Mouse (Mus musculus) lung, embryonic 14.5 days (tissue): ENCODE measurements around the gene Srgap2. TPM values are rescaled to one million over a fixed set of nuclear protein-coding genes. Genes with fewer than 3 reads are reported as not detected.

ENCODE experiments used
- ATAC-seq: fragments of 200-750 bp; cut with Nextera tagmentation; 2 replicates; pipeline ENCODE4 v1.8.0; 2017; ENCODE audit warnings: mild to moderate bottlenecking, moderate TSS enrichment, moderate library complexity; ENCODE audit not compliant: insufficient read depth
- DNase-seq: peaks from one replicate; pipeline ENCODE4 v3.0.0-alpha.2; 2015
- H3K27ac ChIP-seq: fragments of 300-500 bp; sonication (generic); 2 replicates; pipeline ENCODE4 v1.5.1; 2014; ENCODE audit warnings: low read depth, mild to moderate bottlenecking, moderate library complexity
- H3K27me3 ChIP-seq: fragments of 300-500 bp; sonication (generic); 2 replicates; pipeline ENCODE4 v1.6.1; 2014; ENCODE audit warnings: low read length, control low read depth; ENCODE audit not compliant: insufficient read depth
- H3K36me3 ChIP-seq: fragments of 300-500 bp; sonication (generic); 2 replicates; pipeline ENCODE4 v1.6.1; 2014; ENCODE audit warnings: control low read depth; ENCODE audit not compliant: insufficient read depth
- H3K4me1 ChIP-seq: fragments of 300-500 bp; sonication (generic); 2 replicates; pipeline ENCODE4 v1.6.1; 2014; ENCODE audit warnings: antibody characterized with exemption, control low read depth; ENCODE audit not compliant: insufficient read depth
- H3K4me2 ChIP-seq: fragments of 300-500 bp; sonication (generic); 2 replicates; pipeline ENCODE4 v1.6.1; 2014; ENCODE audit warnings: mild to moderate bottlenecking
- H3K4me3 ChIP-seq: fragments of 300-500 bp; sonication (generic); 2 replicates; pipeline ENCODE4 v1.5.1; 2014; ENCODE audit warnings: low read depth, low read length
- H3K9ac ChIP-seq: fragments of 300-500 bp; sonication (generic); 2 replicates; pipeline ENCODE4 v1.6.1; 2014
- H3K9me3 ChIP-seq: fragments of 300-500 bp; sonication (generic); 2 replicates; pipeline ENCODE4 v1.6.1; 2016; ENCODE audit warnings: low read depth, low read length, control low read depth
- CTCF ChIP-seq: IDR thresholded peaks from 2 replicates; pipeline ENCODE4 v1.5.1; 2016; ENCODE audit warnings: antibody characterized with exemption, low read depth
- WGBS: fragments of 180-500 bp; shearing (Covaris S2); extraction: QIAGEN DNeasy Blood & Tissue Kit; methylation state at CpG from one replicate; pipeline ENCODE4 v1.1.7; 2014; 5-methylcytosine and 5-hydroxymethylcytosine counted together
- polyA plus RNA-seq: library from polyadenylated mRNA; unstranded; fragments of >200 nt; fragmentation: Nextera tagmentation; extraction: Ambion mirVana; gene quantifications from 2 replicates; pipeline ENCODE4 v1.2.1, GENCODE M21; 2014

Gene Srgap2
- polyA plus RNA-seq, 1 experiment from 2014 or later, result 21.2 TPM

DNA sequence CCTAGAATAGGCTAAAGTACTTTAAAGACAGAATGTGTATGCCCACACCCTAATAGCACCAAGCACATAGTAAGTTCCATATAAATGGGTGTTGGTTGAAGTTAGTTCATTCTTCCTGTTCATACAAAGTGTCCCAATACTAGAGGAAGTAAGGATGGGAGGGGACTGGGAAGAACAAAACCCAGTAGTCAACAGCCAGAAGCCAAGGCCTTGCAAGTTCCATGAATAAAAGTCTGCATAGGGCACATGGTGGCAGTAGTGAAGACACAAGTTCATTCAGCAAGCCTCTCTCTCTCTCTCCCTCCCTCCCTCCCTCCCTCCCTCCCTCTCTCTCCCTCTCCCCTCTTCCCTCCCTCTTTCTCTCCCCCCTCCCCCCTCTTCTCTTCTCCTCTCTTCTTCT is 16.0 kb downstream of the Srgap2 start:
- H3K4me3 ChIP-seq, result no peak overlapping the region
- TF ChIP-seq CTCF, result no peak
- no peak for ATAC-seq

DNA sequence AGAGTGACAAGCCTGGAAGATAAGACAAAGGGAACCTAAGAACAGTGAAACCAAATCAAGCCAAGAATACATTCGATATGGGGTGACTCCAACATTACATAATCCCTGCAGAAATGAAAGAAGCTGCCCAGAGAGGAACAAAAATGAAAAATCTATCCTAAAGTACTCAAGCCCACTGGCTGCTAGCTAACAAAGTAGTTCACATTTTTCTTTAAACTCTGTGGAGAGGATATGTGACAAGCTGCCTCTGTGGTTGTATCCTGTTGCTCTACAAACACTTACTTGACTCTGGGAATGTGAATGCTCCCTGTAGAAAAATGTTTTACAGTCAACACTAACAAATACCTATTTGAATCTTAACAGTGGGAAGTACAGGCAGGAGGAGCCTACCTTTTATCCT is 25.5 kb downstream of the Srgap2 start:
- Histone ChIP-seq H3K4me3 (no peak overlapping the region), H3K27me3 (no peaks in the 10 kb centered on the region), H3K36me3 (no peaks in the 10 kb centered on the region), H3K27ac (no peak overlapping the region), H3K4me2 (no peak overlapping the region), H3K4me1 (no peaks in the 10 kb centered on the region; the same call in 1 of the 2 replicates), H3K9me3 (no peaks in the 10 kb centered on the region), H3K9ac (no peak overlapping the region)
- ATAC-seq, result no peak
- DNase-seq, result no peak
- no peak for TF ChIP-seq CTCF
- 76% methylated on average over 1 of the region's 1 CpGs for WGBS

More for the DNA sequence above, 16.0 kb downstream of the Srgap2 start:
- Histone ChIP-seq H3K27me3 (no peaks in the 10 kb centered on the region), H3K36me3 (no peaks in the 10 kb centered on the region), H3K9ac (no peak overlapping the region), H3K9me3 (no peaks in the 10 kb centered on the region), H3K4me1 (no peaks in the 10 kb centered on the region), H3K27ac (no peak overlapping the region), H3K4me2 (no peak overlapping the region)
- no peak for DNase-seq

DNA sequence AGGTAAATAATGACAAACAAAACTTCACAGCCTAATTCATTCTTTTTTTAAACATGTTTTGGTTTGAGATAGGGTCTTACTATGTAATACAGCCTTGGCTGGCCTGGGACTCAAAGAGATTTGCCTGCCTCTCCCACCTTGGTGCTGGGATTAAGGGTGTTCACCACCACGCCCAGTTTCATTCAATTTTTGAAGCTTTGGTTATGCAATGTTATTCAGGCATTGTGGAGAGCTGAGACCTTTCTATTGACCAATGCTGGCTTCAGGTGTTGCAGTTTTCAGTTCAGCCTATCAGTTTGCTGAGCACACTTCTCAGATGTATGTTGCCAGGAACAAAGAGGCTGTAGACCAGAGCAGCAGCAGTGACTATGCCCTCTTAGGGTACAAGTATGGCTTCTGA is 28.9 kb downstream of the Srgap2 start:
- ATAC-seq (no peak), DNase-seq (no peak)
- no peak for TF ChIP-seq CTCF
- Histone ChIP-seq H3K27ac (no peak overlapping the region), H3K4me1 (no peaks in the 10 kb centered on the region; the same call in 1 of the 2 replicates), H3K4me2 (no peak overlapping the region), H3K4me3 (no peak overlapping the region), H3K9ac (no peak overlapping the region), H3K9me3 (no peaks in the 10 kb centered on the region), H3K36me3 (no peaks in the 10 kb centered on the region), H3K27me3 (no peaks in the 10 kb centered on the region)
- WGBS, result 88% methylated on average over 1 of the region's 1 CpGs

DNA sequence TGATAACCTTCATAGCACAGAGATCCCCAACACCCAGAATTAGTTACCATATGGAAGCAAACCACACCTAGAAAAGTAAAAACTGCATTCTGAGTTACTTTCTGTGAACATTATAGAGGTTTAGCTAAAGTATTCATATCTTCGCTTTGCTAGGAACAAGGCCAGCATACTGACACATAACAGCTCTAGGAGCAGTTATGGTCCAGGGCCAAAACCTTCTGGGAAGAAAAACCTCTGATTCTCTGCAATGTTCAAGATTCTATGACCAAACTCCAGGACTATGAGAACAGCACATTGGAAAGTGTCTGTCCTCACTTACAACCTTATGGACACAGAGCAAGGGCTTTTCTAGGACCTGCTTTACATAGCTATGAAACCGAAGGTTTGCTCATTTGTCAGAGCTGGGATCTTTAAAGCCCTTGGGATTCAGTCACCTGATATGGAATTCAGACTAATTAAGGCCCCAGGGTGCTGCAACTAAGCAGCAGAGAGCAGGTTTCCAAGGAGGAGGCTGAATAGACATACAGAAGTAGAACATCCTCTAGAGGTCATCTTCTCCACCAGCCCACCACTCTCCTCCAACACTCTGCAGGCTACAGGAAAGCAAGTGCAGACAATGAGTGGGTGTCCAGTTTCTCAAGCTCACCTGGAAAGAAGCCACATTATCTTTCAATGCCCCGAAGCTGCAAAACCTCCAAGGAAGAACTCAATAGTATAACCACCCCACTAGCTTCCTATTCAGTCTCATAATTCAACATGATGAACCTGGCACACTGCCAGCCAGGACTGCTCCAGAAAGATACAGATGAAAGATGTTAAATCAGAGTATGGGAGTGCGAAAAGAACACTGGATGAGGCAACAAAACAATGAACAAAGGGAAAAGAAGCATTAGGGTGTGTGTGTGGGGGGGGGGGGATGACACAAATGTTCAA is 32.9 kb downstream of the Srgap2 start:
- no peaks in the 10 kb centered on the region for H3K9me3 ChIP-seq
- H3K9ac ChIP-seq, result no peak overlapping the region
- no peak overlapping the region for H3K4me3 ChIP-seq
- ATAC-seq (no peak), DNase-seq (peak; percentile 69)
- TF ChIP-seq CTCF, result no peak
- H3K4me1 ChIP-seq, result no peaks in the 10 kb centered on the region
- no peak overlapping the region for H3K4me2 ChIP-seq
- no peaks in the 10 kb centered on the region for H3K27me3 ChIP-seq
- 65% methylated on average over 4 of the region's 4 CpGs for WGBS
- H3K27ac ChIP-seq, result no peak overlapping the region
- no peaks in the 10 kb centered on the region for H3K36me3 ChIP-seq

DNA sequence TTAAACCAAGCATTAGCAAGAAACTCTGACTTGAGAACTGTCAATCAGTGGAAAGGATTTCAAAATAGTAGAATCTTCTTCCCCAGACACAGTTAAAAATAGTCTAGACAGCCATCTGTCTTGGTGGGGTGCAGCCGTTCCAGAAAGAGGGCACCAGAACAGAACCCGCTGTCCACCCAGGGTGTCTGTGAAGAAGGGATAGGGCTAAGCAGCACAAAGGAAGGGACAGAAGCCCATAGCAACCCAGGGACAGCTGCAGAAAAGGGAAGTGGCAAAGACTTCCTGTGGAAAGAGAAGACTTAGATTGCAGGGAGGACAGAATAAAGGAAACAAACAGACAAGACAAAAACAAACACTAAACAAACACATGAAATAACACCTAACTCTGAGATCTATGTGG is 34.8 kb downstream of the Srgap2 start:
- Histone ChIP-seq H3K9me3 (no peaks in the 10 kb centered on the region), H3K36me3 (no peaks in the 10 kb centered on the region), H3K4me1 (no peaks in the 10 kb centered on the region), H3K27ac (no peak overlapping the region), H3K4me3 (no peak overlapping the region), H3K27me3 (no peaks in the 10 kb centered on the region), H3K4me2 (no peak overlapping the region), H3K9ac (no peak overlapping the region)
- ATAC-seq (no peak), DNase-seq (no peak)
- TF ChIP-seq CTCF, result no peak
- 69% methylated on average over 2 of the region's 2 CpGs for WGBS

DNA sequence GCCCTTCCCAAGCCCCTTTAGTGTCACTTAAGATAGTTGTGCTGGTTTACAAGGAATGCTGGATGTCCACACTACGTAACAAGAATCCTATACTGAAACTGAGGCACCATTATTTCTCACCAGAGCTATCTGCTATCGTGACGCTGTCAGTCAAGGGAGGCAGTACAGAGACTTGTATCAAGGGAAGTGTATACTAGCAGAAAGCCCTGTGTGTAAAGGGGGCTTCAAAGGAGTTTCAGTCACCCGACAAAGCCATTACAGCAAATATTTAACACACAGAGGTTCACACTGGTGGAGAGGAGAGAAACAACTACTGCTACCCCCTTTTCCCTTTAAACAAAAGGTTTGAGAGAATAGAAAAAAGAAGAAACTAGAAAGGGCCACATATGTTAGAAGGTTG is 35.6 kb downstream of the Srgap2 start:
- TF ChIP-seq CTCF, result no peak
- no peak overlapping the region for H3K9ac ChIP-seq
- H3K27ac ChIP-seq, result no peak overlapping the region
- H3K4me1 ChIP-seq, result no peaks in the 10 kb centered on the region
- no peaks in the 10 kb centered on the region for H3K27me3 ChIP-seq
- H3K4me2 ChIP-seq, result no peak overlapping the region
- H3K4me3 ChIP-seq, result no peak overlapping the region
- no peaks in the 10 kb centered on the region for H3K36me3 ChIP-seq
- no peaks in the 10 kb centered on the region for H3K9me3 ChIP-seq
- WGBS, result 35% methylated on average over 4 of the region's 4 CpGs
- DNase-seq (no peak), ATAC-seq (no peak)

DNA sequence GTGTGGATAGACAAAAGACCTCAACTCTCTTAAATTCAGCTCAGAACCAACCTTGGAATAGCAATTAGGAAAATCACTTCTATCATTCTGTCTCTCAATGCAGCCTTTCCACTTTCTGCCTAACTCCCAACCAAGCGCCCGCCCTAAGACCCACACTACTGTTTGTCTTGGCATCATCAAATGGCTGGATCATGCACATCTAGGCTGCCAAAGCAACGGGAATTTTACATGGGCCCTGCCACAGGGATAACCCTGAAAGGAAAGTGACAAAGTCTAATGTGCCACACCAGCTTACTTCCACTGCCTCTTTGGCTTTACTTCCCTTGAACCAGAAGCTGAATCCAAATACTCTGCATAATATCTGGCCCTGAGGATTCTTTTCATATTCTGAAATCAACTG is 37.8 kb downstream of the Srgap2 start:
- no peak overlapping the region for H3K27ac ChIP-seq
- no peak overlapping the region for H3K4me2 ChIP-seq
- H3K27me3 ChIP-seq, result no peaks in the 10 kb centered on the region
- 86% methylated on average over 3 of the region's 3 CpGs for WGBS
- no peaks in the 10 kb centered on the region for H3K36me3 ChIP-seq
- no peak overlapping the region for H3K9ac ChIP-seq
- DNase-seq, result no peak
- no peaks in the 10 kb centered on the region for H3K9me3 ChIP-seq
- peaks cover 5% of the 10 kb centered on the region; the same call in 1 of the 2 replicates for H3K4me1 ChIP-seq
- no peak overlapping the region for H3K4me3 ChIP-seq
- ATAC-seq, result no peak
- no peak for TF ChIP-seq CTCF
